Mouse (Mus musculus) C2C12 (cell line): Measurements from ENCODE around the gene Pdha1. TPM values are rescaled to one million over a fixed set of nuclear protein-coding genes. Genes with fewer than 3 reads are reported as not detected.

ENCODE experiments used
- H3K27me3 ChIP-seq: one replicate; pipeline ENCODE4 v1.6.1; 2011; ENCODE audit not compliant: control insufficient read depth, insufficient read depth, insufficient read length
- H3K36me3 ChIP-seq: one replicate; pipeline ENCODE4 v1.6.1; 2011; ENCODE audit not compliant: control insufficient read depth, insufficient read depth
- H3K4me3 ChIP-seq: one replicate; pipeline ENCODE4 v1.5.1; 2011; ENCODE audit warnings: mild to moderate bottlenecking, control low read depth; ENCODE audit not compliant: poor library complexity, insufficient read depth, severe bottlenecking
- H3K79me2 ChIP-seq: one replicate; pipeline ENCODE4 v1.6.1; 2011; ENCODE audit not compliant: control insufficient read depth, insufficient read depth
- H3K79me3 ChIP-seq: one replicate; pipeline ENCODE4 v1.6.1; 2011; ENCODE audit warnings: low read depth, control low read depth
- H3ac ChIP-seq: one replicate; pipeline ENCODE3; 2011; ENCODE audit warnings: low read depth; ENCODE audit not compliant: control insufficient read depth, insufficient read length
- CEBPB ChIP-seq: IDR thresholded peaks from one replicate; pipeline ENCODE4 v1.6.1; 2011; ENCODE audit warnings: low read depth, mild to moderate bottlenecking, control low read depth, moderate library complexity
- CTCF ChIP-seq: IDR thresholded peaks from one replicate; pipeline ENCODE4 v1.5.1; 2011; ENCODE audit not compliant: control insufficient read depth, insufficient read depth, insufficient read length
- FOSL1 ChIP-seq: IDR thresholded peaks from one replicate; pipeline ENCODE4 v1.8.0; 2011; ENCODE audit warnings: mild to moderate bottlenecking, low read length; ENCODE audit not compliant: poor library complexity, insufficient read depth, severe bottlenecking
- MAX ChIP-seq: IDR thresholded peaks from one replicate; pipeline ENCODE4 v1.6.1; 2011; ENCODE audit warnings: mild to moderate bottlenecking, control low read depth
- MYOD1 ChIP-seq: IDR thresholded peaks from one replicate; pipeline ENCODE4 v1.6.1; 2011; ENCODE audit warnings: low read depth; ENCODE audit not compliant: control insufficient read depth, insufficient read length
- MYOG ChIP-seq: IDR thresholded peaks from one replicate; pipeline ENCODE4 v1.6.1; 2011; ENCODE audit not compliant: control insufficient read depth, insufficient read length; ENCODE audit errors: extremely low read depth
- USF1 ChIP-seq: IDR thresholded peaks from one replicate; pipeline ENCODE4 v1.6.1; 2011; ENCODE audit warnings: low read depth, mild to moderate bottlenecking, control low read depth, moderate library complexity
- polyA plus RNA-seq: library from polyadenylated mRNA; unstranded; fragments of >200 nt; fragmentation: generic; extraction: Trizol; gene quantifications from one replicate; pipeline ENCODE4 v1.2.1, GENCODE M21; 2012; ENCODE audit warnings: missing spikeins

The Pdha1 gene
- polyA plus RNA-seq, 1 experiment, result 82.5 TPM

DNA sequence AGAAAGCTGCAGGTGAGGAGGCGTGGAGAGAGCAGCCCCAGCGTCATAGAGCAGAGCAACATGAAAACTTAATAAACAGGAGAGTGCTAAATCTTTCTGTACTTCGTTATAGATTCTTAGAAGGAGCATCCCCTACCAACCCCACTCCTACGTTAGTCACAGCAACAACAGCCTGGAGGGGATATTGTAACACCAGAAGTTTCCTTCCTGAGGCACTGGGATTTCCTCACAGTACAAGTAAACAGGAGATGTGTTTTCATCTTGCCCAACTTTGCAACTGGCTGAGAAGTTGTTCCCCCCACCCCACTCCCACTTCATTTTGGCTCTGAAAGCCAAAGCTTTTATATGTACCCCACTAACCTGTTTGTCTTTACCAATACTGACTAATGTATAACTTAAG lies 30.4 kb downstream of the Pdha1 start:
- TF ChIP-seq MAX, result no peak
- no peak for TF ChIP-seq USF1
- TF ChIP-seq MYOG, result no peak
- TF ChIP-seq FOSL1, result no peak
- TF ChIP-seq MYOD1, result no peak
- no peak for TF ChIP-seq CTCF
- TF ChIP-seq CEBPB, result no peak
- no peaks in the 10 kb centered on the region for H3K27me3 ChIP-seq
- H3K79me2 ChIP-seq, result no peaks in the 10 kb centered on the region
- no peaks in the 10 kb centered on the region for H3K79me3 ChIP-seq
- H3ac ChIP-seq, result no peak overlapping the region
- no peak overlapping the region for H3K4me3 ChIP-seq
- H3K36me3 ChIP-seq, result no peaks in the 10 kb centered on the region

DNA sequence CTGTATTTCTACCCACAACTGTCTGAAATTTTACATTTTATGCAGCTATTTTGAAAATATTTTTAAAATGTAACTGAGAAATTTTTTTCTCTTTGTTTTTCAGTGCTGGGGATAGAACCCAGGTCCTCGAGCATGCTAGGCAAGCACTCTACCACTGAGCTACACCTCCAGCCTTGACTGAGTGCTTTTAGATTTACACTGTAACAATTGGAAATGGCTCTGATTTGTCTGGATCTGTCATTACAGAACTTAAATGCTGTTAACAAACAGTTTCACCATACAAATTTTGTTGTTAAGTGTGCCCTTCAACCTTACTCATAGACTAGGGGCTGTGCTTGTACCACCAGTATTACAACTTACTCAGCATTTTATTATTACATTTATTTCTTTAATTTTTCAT lies 46.2 kb downstream of the Pdha1 start:
- no peaks in the 10 kb centered on the region for H3K36me3 ChIP-seq
- H3K27me3 ChIP-seq, result no peaks in the 10 kb centered on the region
- no peaks in the 10 kb centered on the region for H3K79me3 ChIP-seq
- no peak overlapping the region for H3K4me3 ChIP-seq
- no peak overlapping the region for H3ac ChIP-seq
- no peak for TF ChIP-seq USF1
- no peaks in the 10 kb centered on the region for H3K79me2 ChIP-seq

Other genes starting within 250 kb of the Pdha1 start
- gene Map3k15, start 150.0 kb downstream of the Pdha1 start, polyA plus RNA-seq, result 0.04 TPM